Comparison of ENCODE assay signal across 10 mouse cellular contexts in the genomic region with DNA sequence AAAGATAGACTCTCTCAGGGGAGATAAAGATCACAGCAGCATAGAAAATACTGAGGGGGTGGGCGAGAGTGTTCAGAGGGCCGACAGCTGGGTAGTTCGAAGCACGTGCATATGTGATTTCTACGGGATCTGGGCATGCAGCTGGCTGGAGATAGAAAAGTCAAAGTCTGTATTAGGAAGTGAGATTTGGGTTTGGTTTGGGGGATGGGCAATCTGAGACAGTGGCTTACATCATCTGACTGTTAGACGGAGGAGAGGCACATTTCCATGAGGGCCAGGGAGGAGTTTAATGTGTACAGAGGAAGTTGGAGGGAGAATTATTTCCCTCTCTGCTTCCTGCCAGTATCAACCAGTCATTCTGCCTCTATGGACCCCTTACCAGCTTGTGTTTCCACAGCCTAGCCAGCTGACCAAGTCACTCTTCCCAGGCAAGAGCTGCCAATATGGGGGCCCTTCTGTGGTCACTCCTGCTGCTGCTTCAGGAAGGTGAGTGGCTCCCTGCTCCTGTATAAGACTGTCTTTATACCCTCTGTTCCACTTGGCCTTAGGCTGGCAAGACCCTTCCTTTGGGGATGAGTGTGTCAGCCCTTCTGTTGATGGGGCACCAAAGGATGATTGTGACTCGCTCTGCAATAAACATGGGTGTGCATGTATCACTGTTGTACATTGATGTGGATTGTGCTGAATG. TPM values are rescaled to one million over a fixed set of nuclear protein-coding genes. Genes with fewer than 3 reads are reported as not detected.
DNase-seq lines count a peak whose midpoint lies in the region; ATAC-seq lines count a peak whose summit lies in the region.
"Had no signal": no experiment of that assay in that cellular context is flagged by ENCODE, and none has a peak within 500 bp of the region (broad histone marks: within the 10 kb centered on the region; RNA-seq: fewer than 3 reads in every experiment).

A gene (plus strand): TSS at position 305 of the 688 bp plus-strand sequence.

- intact Hi-C loops in left cerebral cortex, postnatal 4 days (cut with DNase I): no loop called here

- no peaks in the 10 kb centered on the region for H3K9me3 ChIP-seq in heart, embryonic 15.5 days (replicated peaks)
- no peaks in the 10 kb centered on the region for H3K9me3 ChIP-seq in stomach, embryonic 14.5 days (ENCODE audit: control insufficient read depth, low read depth, low read length)
- H3K9me3 ChIP-seq: G1E had no signal

- no peak within 1 kb of the TSS for H3K27ac ChIP-seq in heart, embryonic 15.5 days
- H3K27ac ChIP-seq in stomach, embryonic 14.5 days (ENCODE audit: low read length): no peak within 1 kb of the TSS

- peak; percentile 55; the same call in 1 of the 2 replicates for ATAC-seq in heart, embryonic 15.5 days (replicated peaks; ENCODE audit: insufficient number of reproducible peaks, insufficient read depth, low FRiP score, low read depth)
- ATAC-seq in stomach, embryonic 14.5 days (ENCODE audit: insufficient number of reproducible peaks, insufficient read depth, low FRiP score, low read depth): peak; percentile 54; the same call in 1 of the 2 replicates

- no peaks in the 10 kb centered on the region for H3K36me3 ChIP-seq in heart, embryonic 15.5 days
- no peaks in the 10 kb centered on the region for H3K36me3 ChIP-seq in stomach, embryonic 14.5 days (ENCODE audit: control insufficient read depth, insufficient read depth, low read length)
- H3K36me3 ChIP-seq: G1E had no signal

- H3K27me3 ChIP-seq in heart, embryonic 15.5 days: no peaks in the 10 kb centered on the region
- no peaks in the 10 kb centered on the region for H3K27me3 ChIP-seq in stomach, embryonic 14.5 days (ENCODE audit: control insufficient read depth, insufficient read depth, low read length)

- 0 out of 2 replicates have a peak, but pooled peaks cover 3% of the 10 kb centered on the region for H3K4me1 ChIP-seq in heart, embryonic 15.5 days (replicated peaks)
- H3K4me1 ChIP-seq in stomach, embryonic 14.5 days (ENCODE audit: control insufficient read depth, insufficient read depth, low read length): no peaks in the 10 kb centered on the region

- no peak within 1 kb of the TSS for H3K4me3 ChIP-seq in heart, embryonic 15.5 days
- no peak within 1 kb of the TSS for H3K4me3 ChIP-seq in stomach, embryonic 14.5 days (ENCODE audit: low read depth, low read length)

- 37% methylated on average over 7 of the region's 7 CpGs for WGBS in heart, embryonic 15.5 days
- WGBS in stomach, embryonic 14.5 days: 43% methylated on average over 7 of the region's 7 CpGs

- no peak within 1 kb of the TSS for H3K4me2 ChIP-seq in heart, embryonic 15.5 days
- no peak within 1 kb of the TSS for H3K4me2 ChIP-seq in stomach, embryonic 14.5 days (replicated peaks; ENCODE audit: low read depth, low read length)

- H3K9ac ChIP-seq in heart, embryonic 15.5 days: no peak within 1 kb of the TSS
- H3K9ac ChIP-seq in stomach, embryonic 14.5 days (replicated peaks; ENCODE audit: low read depth, low read length): no peak within 1 kb of the TSS

- DNase-seq in layer of hippocampus, adult 9-10 months (ENCODE audit: low spot score): peak; percentile 11
- no peak for DNase-seq in layer of hippocampus, postnatal 25 days (ENCODE audit: extremely low spot score in 1 of 2, low spot score in 1 of 2)
- peak; percentile 32 to 45 for DNase-seq in lung, adult 18-20 months
- no peak for DNase-seq in c-Kit-positive CD71-positive TER-119-positive erythroid progenitor cells, embryonic 14.5 days (ENCODE audit: low spot score)
- no peak for DNase-seq in left cerebral cortex, postnatal 4 days
- DNase-seq in urinary bladder, postnatal 14 days (ENCODE audit: low spot score): no peak
- DNase-seq: cerebellum, adult 11 months had no signal

RNA-seq across cellular contexts. Expression of the gene that starts here (rescaled TPM):
- not detected for total RNA-seq in layer of hippocampus, postnatal 25 days (2021)
- polyA plus RNA-seq in heart, embryonic 15.5 days (2015; fragmentation: Nextera tagmentation; extraction: Ambion mirVana): 0.83 and 1.1 TPM in 2 replicates
- polyA plus RNA-seq in stomach, embryonic 14.5 days (2014; fragmentation: Nextera tagmentation; extraction: Ambion mirVana): 0.43 and 0.45 TPM in 2 replicates
- under 1 TPM in 1 of 2 experiments, not detected in 1; 0.26 TPM for total RNA-seq in left cerebral cortex, postnatal 4 days (2021)
- total RNA-seq: G1E had no signal
- polyA plus RNA-seq: G1E had no signal

Comparison
In these comparisons a context has a peak if more than half of its experiments do, and no peak if none do; other contexts are left out.
1. DNase-seq: peak in layer of hippocampus, adult 9-10 months (single experiment) and lung, adult 18-20 months (2 of 2); none in layer of hippocampus, postnatal 25 days (0 of 2), c-Kit-positive CD71-positive TER-119-positive erythroid progenitor cells, embryonic 14.5 days (single experiment), left cerebral cortex, postnatal 4 days (single experiment) and urinary bladder, postnatal 14 days (single experiment).
2. Peak in ATAC-seq in stomach, embryonic 14.5 days; RNA of the gene not detected or under 1 TPM.